Mouse (Mus musculus) forebrain, embryonic 16.5 days (tissue): ENCODE data around the gene Luc7l3. TPM values are rescaled to one million over a fixed set of nuclear protein-coding genes. Genes with fewer than 3 reads are reported as not detected.

ENCODE experiments used
- ATAC-seq: fragments of 200-750 bp; cut with Nextera tagmentation; 2 replicates; pipeline ENCODE4 v1.8.0; 2017; ENCODE audit warnings: mild to moderate bottlenecking, moderate library complexity
- H3K27ac ChIP-seq: fragments of 300-500 bp; sonication (generic); 2 replicates; pipeline ENCODE4 v1.5.1; 2014; ENCODE audit warnings: low read length, control low read depth
- H3K27me3 ChIP-seq: fragments of 300-500 bp; sonication (generic); replicated peaks from 2 replicates; pipeline ENCODE4 v1.6.1; 2014; ENCODE audit warnings: low read length; ENCODE audit not compliant: control insufficient read depth, insufficient read depth
- H3K36me3 ChIP-seq: fragments of 300-500 bp; sonication (generic); 2 replicates; pipeline ENCODE4 v1.6.1; 2014; ENCODE audit not compliant: control insufficient read depth, insufficient read depth
- H3K4me1 ChIP-seq: fragments of 300-500 bp; sonication (generic); replicated peaks from 2 replicates; pipeline ENCODE4 v1.6.1; 2014; ENCODE audit warnings: low read length; ENCODE audit not compliant: control insufficient read depth, insufficient read depth
- H3K4me2 ChIP-seq: fragments of 300-500 bp; sonication (generic); 2 replicates; pipeline ENCODE4 v1.6.1; 2014; ENCODE audit warnings: mild to moderate bottlenecking, low read length, control low read depth
- H3K4me3 ChIP-seq: fragments of 300-500 bp; sonication (generic); replicated peaks from 2 replicates; pipeline ENCODE4 v1.5.1; 2014; ENCODE audit warnings: mild to moderate bottlenecking, low read length, control low read depth
- H3K9ac ChIP-seq: fragments of 300-500 bp; sonication (generic); replicated peaks from 2 replicates; pipeline ENCODE4 v1.6.1; 2014; ENCODE audit warnings: low read depth, low read length, control low read depth
- H3K9me3 ChIP-seq: fragments of 300-500 bp; sonication (generic); 2 replicates; pipeline ENCODE4 v1.6.1; 2016; ENCODE audit warnings: low read length; ENCODE audit not compliant: control insufficient read depth
- WGBS: fragments of 180-500 bp; shearing (Covaris S2); extraction: QIAGEN DNeasy Blood & Tissue Kit; methylation state at CpG from one replicate; pipeline ENCODE4 v1.1.7; 2014; 5-methylcytosine and 5-hydroxymethylcytosine counted together
- polyA plus RNA-seq: library from polyadenylated mRNA; unstranded; fragments of >200 nt; fragmentation: Nextera tagmentation; extraction: Ambion mirVana; gene quantifications from 2 replicates; pipeline ENCODE4 v1.2.1, GENCODE M21; 2015

Gene Luc7l3
- polyA plus RNA-seq, 1 experiment from 2014 or later, result 163 TPM

DNA sequence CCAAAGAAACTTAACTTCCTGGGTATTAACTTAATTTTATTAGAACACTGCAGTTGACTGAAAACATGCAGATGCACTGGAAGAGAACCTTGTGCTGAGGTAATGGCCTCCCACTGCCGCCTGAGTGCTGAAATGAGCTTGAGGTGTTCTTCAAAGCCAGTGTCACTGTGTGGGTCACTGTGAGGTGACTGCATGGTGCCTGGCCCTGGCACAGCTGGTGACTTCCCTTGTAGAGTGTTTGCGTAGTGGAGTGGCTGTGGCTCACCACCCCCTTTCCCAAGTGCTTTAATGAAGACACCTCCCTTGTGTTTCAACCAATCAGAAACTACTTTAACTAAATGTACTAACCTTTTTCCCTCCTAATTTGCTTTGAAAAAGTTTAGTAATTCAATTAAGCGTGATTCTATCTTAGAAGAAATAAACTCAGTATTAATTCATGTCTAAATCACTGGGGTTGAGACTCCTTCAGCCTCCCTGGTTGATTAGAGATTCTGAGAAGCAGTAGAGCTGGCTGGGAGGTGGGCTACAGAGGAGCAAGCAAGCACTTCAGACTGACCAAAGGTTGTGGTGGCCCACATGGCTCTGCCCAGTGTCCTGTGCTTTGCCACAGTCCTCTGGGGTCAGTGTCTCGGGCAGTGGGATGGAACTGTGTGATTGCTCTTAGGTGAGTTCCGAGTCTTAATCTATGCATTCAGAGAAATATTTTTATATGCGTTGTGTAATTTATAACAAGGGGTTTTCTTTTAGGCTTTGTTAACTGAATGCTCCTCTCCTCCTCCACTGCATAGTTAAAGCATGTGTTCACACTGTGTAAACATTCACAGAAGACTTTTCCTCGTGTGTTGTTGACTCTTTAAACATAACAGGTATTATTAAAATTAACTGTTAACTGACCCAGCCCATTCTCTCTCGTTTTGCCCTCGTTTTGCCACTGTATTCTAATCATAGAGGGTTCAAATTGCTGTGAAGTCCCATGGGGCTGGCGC is 19.5 kb upstream of the Luc7l3 start:
- peaks cover 25% of the 10 kb centered on the region for H3K4me1 ChIP-seq
- ATAC-seq, result no peak
- WGBS, result 67% methylated on average over 10 of the region's 10 CpGs
- H3K4me2 ChIP-seq, result no peak overlapping the region
- H3K9ac ChIP-seq, result no peak overlapping the region
- H3K9me3 ChIP-seq, result no peaks in the 10 kb centered on the region
- no peak overlapping the region for H3K4me3 ChIP-seq
- H3K27ac ChIP-seq, result no peak overlapping the region
- no peaks in the 10 kb centered on the region for H3K27me3 ChIP-seq
- peaks cover 11% of the 10 kb centered on the region for H3K36me3 ChIP-seq

DNA sequence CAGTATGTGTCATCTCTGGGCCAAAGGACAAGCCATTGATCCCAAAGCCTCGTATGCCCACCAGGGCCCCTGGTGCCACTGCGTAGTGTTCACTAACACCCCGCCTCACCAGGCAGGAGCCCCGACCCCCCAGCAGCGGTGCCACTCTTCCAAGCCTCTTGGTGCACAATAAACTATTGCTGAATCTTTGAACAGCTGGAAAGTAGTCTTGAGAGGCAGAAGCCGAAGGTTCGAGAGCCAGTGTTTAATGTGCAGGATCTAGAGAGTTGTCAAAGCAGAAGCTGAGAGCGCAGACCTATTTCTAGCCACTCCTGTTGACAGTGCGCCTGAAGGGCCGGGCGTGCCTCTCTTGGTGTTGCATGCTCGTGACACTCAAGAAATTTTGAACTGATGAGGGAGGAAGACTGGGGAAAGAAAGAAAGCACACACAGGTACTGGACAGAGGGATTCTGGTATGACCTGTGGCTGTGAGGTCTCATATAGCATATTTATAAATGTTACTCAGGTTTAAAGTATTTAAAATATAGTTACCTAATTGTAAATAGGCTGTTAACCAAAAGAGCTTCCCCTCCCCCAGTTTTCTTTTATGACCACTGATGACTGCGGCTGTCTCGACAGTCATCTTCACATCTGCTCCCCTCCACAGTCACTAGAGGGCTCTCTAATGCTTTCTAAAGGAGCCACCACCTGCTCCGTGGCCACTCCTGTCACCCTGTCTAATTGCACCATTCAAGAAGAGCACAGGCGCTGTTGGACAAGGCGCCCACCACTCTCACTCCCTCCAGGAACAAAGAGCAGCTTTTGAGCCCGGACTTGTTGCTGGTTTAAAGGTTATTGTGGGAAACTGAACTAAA is 18.2 kb upstream of the Luc7l3 start:
- WGBS, result 52% methylated on average over 18 of the region's 18 CpGs
- Histone ChIP-seq H3K27me3 (no peaks in the 10 kb centered on the region), H3K36me3 (peaks cover 14% of the 10 kb centered on the region), H3K9me3 (no peaks in the 10 kb centered on the region), H3K27ac (no peak overlapping the region), H3K4me3 (no peak overlapping the region), H3K4me2 (no peak overlapping the region), H3K4me1 (peaks cover 25% of the 10 kb centered on the region), H3K9ac (no peak overlapping the region)
- peak; percentile 88 for ATAC-seq

DNA sequence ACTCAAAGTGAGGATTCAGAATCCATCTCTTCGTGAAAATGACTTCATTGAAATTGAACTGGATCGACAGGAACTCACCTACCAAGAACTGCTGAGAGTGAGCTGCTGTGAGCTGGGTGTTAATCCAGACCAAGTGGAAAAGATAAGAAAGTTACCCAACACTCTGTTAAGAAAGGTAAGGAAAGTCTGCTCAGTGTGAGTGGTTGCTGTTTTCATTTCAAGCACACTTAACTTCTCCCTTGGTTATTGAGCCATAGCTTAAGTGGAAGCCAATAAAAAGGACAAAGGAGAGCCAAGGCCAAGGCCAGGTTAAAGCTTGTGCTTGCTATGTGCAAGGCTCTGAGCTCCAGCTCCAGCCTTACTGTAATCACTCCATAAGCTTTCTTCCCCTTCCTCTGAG is 16.6 kb upstream of the Luc7l3 start:
- Histone ChIP-seq H3K36me3 (peaks cover 16% of the 10 kb centered on the region), H3K27ac (no peak overlapping the region), H3K9ac (no peak overlapping the region), H3K4me3 (no peak overlapping the region), H3K9me3 (no peaks in the 10 kb centered on the region), H3K4me2 (no peak overlapping the region), H3K4me1 (peaks cover 16% of the 10 kb centered on the region), H3K27me3 (no peaks in the 10 kb centered on the region)
- no peak for ATAC-seq
- WGBS, result 91% methylated on average over 2 of the region's 2 CpGs

DNA sequence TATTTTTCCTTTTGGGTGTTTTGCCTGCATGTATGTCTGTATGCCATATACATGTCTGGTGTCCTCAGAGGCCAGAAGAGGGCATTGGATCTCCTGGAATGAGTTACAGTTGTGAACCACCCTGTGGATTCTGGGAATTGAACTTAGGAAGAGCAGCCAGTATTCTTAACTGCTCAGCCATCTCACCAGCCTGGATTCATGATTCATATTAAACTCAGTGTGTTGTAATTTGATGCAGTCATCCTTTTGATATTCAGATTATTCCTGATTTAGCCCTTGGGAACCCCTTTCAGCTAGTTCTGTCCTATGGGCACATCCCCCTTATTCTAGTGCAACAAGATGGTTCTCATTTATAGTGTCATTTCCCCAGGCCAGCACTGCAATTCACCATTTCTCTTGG is 14.8 kb upstream of the Luc7l3 start:
- Histone ChIP-seq H3K4me2 (no peak overlapping the region), H3K27ac (no peak overlapping the region), H3K9ac (no peak overlapping the region), H3K36me3 (peaks cover 16% of the 10 kb centered on the region), H3K4me3 (no peak overlapping the region), H3K9me3 (no peaks in the 10 kb centered on the region), H3K4me1 (peaks cover 10% of the 10 kb centered on the region), H3K27me3 (no peaks in the 10 kb centered on the region)
- ATAC-seq, result no peak

DNA sequence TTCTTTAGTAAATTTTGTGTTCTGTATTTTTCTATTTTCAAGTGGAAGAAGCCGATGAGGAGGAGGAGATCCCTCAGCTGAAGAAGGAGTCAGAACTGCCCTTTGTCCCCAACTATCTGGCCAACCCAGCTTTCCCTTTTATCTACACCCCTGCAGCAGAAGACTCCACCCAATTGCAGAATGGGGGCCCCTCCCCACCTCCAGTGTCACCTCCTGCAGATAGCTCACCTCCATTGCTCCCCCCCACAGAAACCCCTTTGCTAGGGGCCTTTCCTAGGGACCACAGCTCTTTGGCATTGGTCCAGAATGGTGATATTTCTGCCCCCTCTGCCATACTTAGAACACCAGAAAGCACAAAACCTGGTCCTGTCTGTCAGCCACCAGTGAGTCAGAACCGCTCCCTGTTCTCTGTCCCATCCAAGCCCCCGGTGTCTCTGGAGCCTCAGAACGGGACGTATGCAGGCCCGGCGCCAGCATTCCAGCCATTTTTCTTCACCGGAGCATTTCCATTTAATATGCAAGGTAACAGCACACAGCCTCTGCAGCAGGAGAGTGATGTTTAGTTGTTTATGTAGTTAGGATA is 12.7 kb upstream of the Luc7l3 start:
- Histone ChIP-seq H3K27me3 (no peaks in the 10 kb centered on the region), H3K27ac (no peak overlapping the region), H3K4me3 (no peak overlapping the region), H3K9ac (no peak overlapping the region), H3K9me3 (no peaks in the 10 kb centered on the region), H3K36me3 (peaks cover 14% of the 10 kb centered on the region), H3K4me2 (no peak overlapping the region), H3K4me1 (peaks cover 15% of the 10 kb centered on the region)
- WGBS, result 79% methylated on average over 8 of the region's 8 CpGs
- ATAC-seq, result no peak

DNA sequence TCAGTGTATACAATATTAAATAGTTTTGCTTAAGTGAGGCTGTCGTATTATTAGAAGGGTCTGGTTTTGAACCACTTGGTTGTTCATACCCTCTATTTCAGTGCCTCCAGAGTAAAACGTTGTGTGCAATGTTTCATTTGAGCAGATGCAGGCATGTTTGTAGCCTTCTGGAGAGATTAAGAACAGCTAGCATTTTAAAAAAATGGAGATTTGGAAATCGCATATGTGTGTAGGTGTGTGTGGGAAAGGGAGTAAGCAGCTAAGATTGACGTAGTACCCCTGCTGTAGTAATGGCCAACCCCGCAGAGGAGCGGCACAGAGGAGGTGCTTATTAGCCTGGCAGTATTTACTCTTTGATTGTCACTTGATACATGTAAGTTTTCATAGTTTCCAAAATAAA is 10.9 kb upstream of the Luc7l3 start:
- Histone ChIP-seq H3K36me3 (peaks cover 6% of the 10 kb centered on the region; the same call in 1 of the 2 replicates), H3K9me3 (no peaks in the 10 kb centered on the region), H3K9ac (no peak overlapping the region), H3K4me1 (peaks cover 25% of the 10 kb centered on the region), H3K4me3 (no peak overlapping the region), H3K4me2 (no peak overlapping the region), H3K27me3 (no peaks in the 10 kb centered on the region), H3K27ac (no peak overlapping the region)
- ATAC-seq, result no peak
- 91% methylated on average over 6 of the region's 6 CpGs for WGBS

DNA sequence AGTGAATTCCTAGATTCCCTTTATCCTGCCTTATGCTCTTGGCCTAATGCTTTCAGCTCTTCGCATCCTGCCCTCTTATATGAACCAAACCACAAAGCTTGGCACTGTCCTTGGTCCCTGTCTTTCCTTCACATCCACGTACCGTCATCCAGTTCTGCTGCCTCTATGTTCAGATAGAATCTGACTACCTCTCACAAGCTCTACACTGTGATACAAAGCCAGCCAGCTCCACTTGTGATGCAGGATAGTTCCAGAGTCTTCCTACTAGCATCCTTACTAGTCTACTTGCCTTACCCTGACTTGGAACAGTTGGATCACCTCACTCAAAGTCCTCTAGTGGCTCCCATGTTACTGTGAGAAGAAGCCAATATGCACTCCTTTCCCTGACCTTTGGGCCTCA is 8.4 kb upstream of the Luc7l3 start:
- no peak for ATAC-seq
- no peak overlapping the region for H3K27ac ChIP-seq

DNA sequence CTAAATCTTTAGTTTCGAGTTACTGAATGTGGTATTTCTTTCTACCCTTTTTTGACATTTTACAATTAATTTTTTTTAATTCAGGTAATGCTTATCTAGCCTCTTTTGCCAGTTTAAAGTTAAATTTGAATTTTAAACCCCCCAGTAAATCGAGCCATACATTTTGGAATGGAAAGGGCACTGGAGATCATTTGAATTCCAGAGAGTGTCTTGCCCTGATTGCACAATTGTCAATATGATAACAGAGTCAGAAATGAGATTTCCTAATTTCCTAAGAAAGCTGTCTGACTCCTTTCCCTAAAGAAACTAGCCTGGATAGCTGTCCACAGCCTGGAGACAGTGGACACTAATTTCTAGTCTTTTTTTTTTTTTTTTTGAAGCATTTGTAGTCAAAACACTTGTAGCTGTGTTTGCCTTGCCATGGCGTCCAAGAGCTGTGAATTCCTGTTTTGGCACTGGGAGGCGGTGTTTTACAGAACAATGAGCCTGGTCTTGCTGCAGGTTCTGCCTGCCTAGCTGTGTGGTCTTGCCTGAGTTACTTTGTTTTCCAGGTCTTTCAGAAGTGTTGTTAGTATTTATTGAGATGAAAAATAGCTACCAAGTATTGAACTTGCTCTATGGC is 7.6 kb upstream of the Luc7l3 start:
- Histone ChIP-seq H3K9ac (no peak overlapping the region), H3K9me3 (no peaks in the 10 kb centered on the region), H3K27me3 (no peaks in the 10 kb centered on the region), H3K4me1 (peaks cover 36% of the 10 kb centered on the region), H3K27ac (peak overlapping the region; percentile 21), H3K36me3 (no peaks in the 10 kb centered on the region), H3K4me2 (peak overlapping the region; percentile 78), H3K4me3 (no peak overlapping the region)
- 30% methylated on average over 4 of the region's 4 CpGs for WGBS
- ATAC-seq, result no peak

More for the DNA sequence above, 8.4 kb upstream of the Luc7l3 start:
- Histone ChIP-seq H3K9me3 (no peaks in the 10 kb centered on the region), H3K4me2 (no peak overlapping the region), H3K9ac (no peak overlapping the region), H3K27me3 (no peaks in the 10 kb centered on the region), H3K36me3 (peaks cover 2% of the 10 kb centered on the region; the same call in 1 of the 2 replicates), H3K4me1 (peaks cover 36% of the 10 kb centered on the region), H3K4me3 (no peak overlapping the region)
- 93% methylated on average over 3 of the region's 3 CpGs for WGBS
